Mouse (Mus musculus): ENCODE data around the gene Dnajb1.

GRCm38 (mm10) chr8:83621691-83622388, 13.8 kb downstream of the Dnajb1 start:
- TF ChIP-seq CTCF (IDR thresholded peaks at IDR 0.05; ENCODE audit: insufficient read depth, low read depth, low read length) (no peak), POLR2A (IDR thresholded peaks at IDR 0.05; ENCODE audit: insufficient read depth, low read depth, low read length) (no peak)
